24 mouse cellular contexts compared by ENCODE assay signal in genomic region chr7:89718264-89718663, GRCm38 (mm10).
DNase-seq lines count a peak whose midpoint lies in the region; ATAC-seq and TF ChIP-seq lines count a peak whose summit lies in the region.
"Had no signal": no experiment of that assay in that cellular context is flagged by ENCODE, and none has a peak within 500 bp of the region (broad histone marks: within the 10 kb centered on the region; RNA-seq: fewer than 3 reads in every experiment).

No protein-coding gene starts in this region.

- no peak overlapping the region for H3K9ac ChIP-seq in kidney, embryonic 14.5 days (ENCODE audit: low read depth, low read length)
- H3K9ac ChIP-seq in kidney, embryonic 16.5 days (replicated peaks; ENCODE audit: low read length), result no peak overlapping the region
- no peak overlapping the region for H3K9ac ChIP-seq in liver, postnatal 0 days (replicated peaks)
- H3K9ac ChIP-seq: embryonic facial prominence, embryonic 12.5 days; forebrain, embryonic 13.5 days; forebrain, embryonic 15.5 days had no signal

- H3K4me3 ChIP-seq in gastrocnemius, adult 2 months, result no peak overlapping the region
- H3K4me3 ChIP-seq in kidney, embryonic 14.5 days (ENCODE audit: low read length), result no peak overlapping the region
- H3K4me3 ChIP-seq in kidney, embryonic 16.5 days (ENCODE audit: low read length), result no peak overlapping the region
- no peak overlapping the region for H3K4me3 ChIP-seq in kidney, adult 2 months (ENCODE audit: insufficient read depth, low read depth, low read length)
- H3K4me3 ChIP-seq in myocyte, result no peak overlapping the region
- H3K4me3 ChIP-seq in liver, postnatal 0 days (ENCODE audit: low read depth, low read length), result no peak overlapping the region
- H3K4me3 ChIP-seq: embryonic facial prominence, embryonic 10.5 days; embryonic facial prominence, embryonic 12.5 days; forebrain, embryonic 13.5 days; forebrain, embryonic 15.5 days had no signal

- 50% methylated on average over 2 of the region's 2 CpGs for WGBS in kidney, embryonic 14.5 days
- WGBS in kidney, embryonic 16.5 days, result 49% methylated on average over 2 of the region's 2 CpGs
- 74% methylated on average over 2 of the region's 2 CpGs for WGBS in kidney, adult 2 months
- 58% methylated on average over 2 of the region's 2 CpGs for WGBS in liver, postnatal 0 days (ENCODE audit: insufficient replicate concordance)

- no peaks in the 10 kb centered on the region for H3K79me2 ChIP-seq in myocyte (ENCODE audit: control insufficient read depth, insufficient read depth)

- no peak for DNase-seq in gastrocnemius, adult 2 months
- DNase-seq in gastrocnemius, postnatal 14 days, result no peak
- DNase-seq in kidney, postnatal 4 days, result no peak
- DNase-seq in kidney, adult 2 months, result no peak
- DNase-seq in liver, postnatal 0 days, result no peak
- DNase-seq: adrenal gland, adult 2 months; adrenal gland, postnatal 10 days; adrenal gland, postnatal 25 days; B cell, adult 2 months; cerebellum, adult 11-12 months; cerebellum, adult 2 months; cerebellum, adult 9-10 months; cerebellum, postnatal 10 days; cerebellum, postnatal 25 days had no signal

- no peaks in the 10 kb centered on the region for H3K9me3 ChIP-seq in kidney, embryonic 14.5 days (ENCODE audit: control insufficient read depth, low read length)
- no peaks in the 10 kb centered on the region for H3K9me3 ChIP-seq in kidney, embryonic 16.5 days (ENCODE audit: low read length)
- H3K9me3 ChIP-seq in liver, postnatal 0 days (ENCODE audit: low read length), result no peaks in the 10 kb centered on the region
- H3K9me3 ChIP-seq: embryonic facial prominence, embryonic 10.5 days; embryonic facial prominence, embryonic 12.5 days; forebrain, embryonic 13.5 days; forebrain, embryonic 15.5 days; G1E had no signal

- intact Hi-C loops in gastrocnemius, adult 2 months (cut with DNase I), result no loop called here
- intact Hi-C loops in gastrocnemius, postnatal 14 days (cut with DNase I; ENCODE audit: low total_unique reads), result no loop called here

- no peak for TF ChIP-seq EP300 in liver, postnatal 0 days (IDR thresholded peaks at IDR 0.05; ENCODE audit: low read depth)

- no peaks in the 10 kb centered on the region for H3K27me3 ChIP-seq in kidney, embryonic 14.5 days (ENCODE audit: control insufficient read depth, insufficient read depth, low read length)
- no peaks in the 10 kb centered on the region for H3K27me3 ChIP-seq in kidney, embryonic 16.5 days (ENCODE audit: insufficient read depth, low read length)
- H3K27me3 ChIP-seq in kidney, adult 2 months (replicated peaks; ENCODE audit: control insufficient read depth, insufficient read depth, low read length), result no peaks in the 10 kb centered on the region
- H3K27me3 ChIP-seq in myocyte (ENCODE audit: control insufficient read depth, insufficient read depth, insufficient read length), result no peaks in the 10 kb centered on the region
- no peaks in the 10 kb centered on the region for H3K27me3 ChIP-seq in liver, postnatal 0 days (ENCODE audit: insufficient read depth, low read length)
- H3K27me3 ChIP-seq: CH12.LX; embryonic facial prominence, embryonic 12.5 days; forebrain, embryonic 13.5 days; forebrain, embryonic 15.5 days had no signal

- H3K36me3 ChIP-seq in kidney, embryonic 14.5 days (ENCODE audit: control insufficient read depth, insufficient read depth, low read length), result no peaks in the 10 kb centered on the region
- no peaks in the 10 kb centered on the region for H3K36me3 ChIP-seq in kidney, embryonic 16.5 days (ENCODE audit: insufficient read depth, low read length)
- no peaks in the 10 kb centered on the region for H3K36me3 ChIP-seq in kidney, adult 2 months (ENCODE audit: control insufficient read depth, insufficient read depth, low read length)
- H3K36me3 ChIP-seq in myocyte (ENCODE audit: control insufficient read depth, insufficient read depth), result no peaks in the 10 kb centered on the region
- H3K36me3 ChIP-seq in liver, postnatal 0 days (replicated peaks; ENCODE audit: insufficient read depth, low read length), result no peaks in the 10 kb centered on the region
- H3K36me3 ChIP-seq: embryonic facial prominence, embryonic 10.5 days; embryonic facial prominence, embryonic 12.5 days; forebrain, embryonic 15.5 days; G1E had no signal

- no peak for TF ChIP-seq POLR2A in kidney, adult 2 months (IDR thresholded peaks at IDR 0.05; ENCODE audit: low read depth, low read length)
- no peak for TF ChIP-seq POLR2A in myocyte (IDR thresholded peaks at IDR 0.05; ENCODE audit: insufficient read length, low read depth)

- peak overlapping the region; percentile 24; the same call in 1 of the 2 replicates for H3K27ac ChIP-seq in gastrocnemius, adult 2 months
- no peak overlapping the region for H3K27ac ChIP-seq in kidney, embryonic 14.5 days (ENCODE audit: low read depth, low read length)
- peak overlapping the region; percentile 6; the same call in 1 of the 2 replicates for H3K27ac ChIP-seq in kidney, embryonic 16.5 days (ENCODE audit: low read length)
- H3K27ac ChIP-seq in kidney, adult 2 months (ENCODE audit: insufficient read depth, low read depth, low read length), result no peak overlapping the region
- H3K27ac ChIP-seq in liver, postnatal 0 days (ENCODE audit: low read depth), result no peak overlapping the region
- H3K27ac ChIP-seq: embryonic facial prominence, embryonic 10.5 days; embryonic facial prominence, embryonic 12.5 days; forebrain, embryonic 13.5 days; forebrain, embryonic 15.5 days had no signal

- H3K4me2 ChIP-seq in kidney, embryonic 14.5 days (replicated peaks; ENCODE audit: low read depth, low read length), result no peak overlapping the region
- no peak overlapping the region for H3K4me2 ChIP-seq in kidney, embryonic 16.5 days (replicated peaks; ENCODE audit: low read depth, low read length)
- peak overlapping the region; percentile 3 for H3K4me2 ChIP-seq in myocyte (ENCODE audit: low read depth)
- no peak overlapping the region for H3K4me2 ChIP-seq in liver, postnatal 0 days (ENCODE audit: low read depth, low read length)
- H3K4me2 ChIP-seq: embryonic facial prominence, embryonic 12.5 days; forebrain, embryonic 13.5 days; forebrain, embryonic 15.5 days had no signal

- no peak overlapping the region for H3ac ChIP-seq in myocyte (ENCODE audit: control insufficient read depth, insufficient read length)

- ATAC-seq in kidney, embryonic 14.5 days (ENCODE audit: low FRiP score, low TSS enrichment), result 0 out of 2 replicates have a peak, but pooled peaks have one; percentile 18
- peak; percentile 47; the same call in 1 of the 2 replicates for ATAC-seq in kidney, embryonic 16.5 days (ENCODE audit: low FRiP score, low TSS enrichment)
- ATAC-seq in liver, postnatal 0 days, result no peak
- ATAC-seq: CD4-positive, CD25-positive, alpha-beta regulatory T cell, adult 4 months; forebrain, embryonic 13.5 days; forebrain, embryonic 15.5 days had no signal

- H3K4me1 ChIP-seq in kidney, embryonic 14.5 days (ENCODE audit: control insufficient read depth, insufficient read depth, low read length), result no peaks in the 10 kb centered on the region
- peaks cover 5% of the 10 kb centered on the region for H3K4me1 ChIP-seq in kidney, embryonic 16.5 days (ENCODE audit: insufficient read depth, low read length)
- peaks cover 5% of the 10 kb centered on the region; the same call in 1 of the 2 replicates for H3K4me1 ChIP-seq in kidney, adult 2 months (ENCODE audit: control insufficient read depth, insufficient read depth, low read length)
- H3K4me1 ChIP-seq in liver, postnatal 0 days (ENCODE audit: insufficient read depth), result no peaks in the 10 kb centered on the region
- H3K4me1 ChIP-seq: forebrain, embryonic 13.5 days; forebrain, embryonic 15.5 days had no signal

- no peak for TF ChIP-seq CTCF in gastrocnemius, adult 2 months (IDR thresholded peaks at IDR 0.05)
- TF ChIP-seq CTCF in kidney, adult 2 months (conservative IDR thresholded peaks at IDR 0.05; ENCODE audit: insufficient read depth, insufficient read length, low read depth, low read length), result no peak
- TF ChIP-seq CTCF in liver, postnatal 0 days (IDR thresholded peaks at IDR 0.05; ENCODE audit: low read depth), result no peak

TF ChIP-seq in myocyte, 11 proteins besides CTCF, POLR2A, EP300 and RAD21:
- TF ChIP-seq MYOG (IDR thresholded peaks at IDR 0.05; ENCODE audit: control insufficient read depth in 1 of 3, insufficient read depth in 1 of 3, insufficient read length in 2 of 3, low read depth in 2 of 3) (peak in 2 of 3 experiments; percentile 34 to 50), MAX (IDR thresholded peaks at IDR 0.05; ENCODE audit: low read depth) (no peak), TCF12 (IDR thresholded peaks at IDR 0.05; ENCODE audit: insufficient read depth, poor library complexity, severe bottlenecking) (peak; percentile 38), SRF (IDR thresholded peaks at IDR 0.05; ENCODE audit: control insufficient read depth, insufficient read length, low read depth) (no peak), MYOD1 (IDR thresholded peaks at IDR 0.05; ENCODE audit: control insufficient read depth in 1 of 3, insufficient read length in 2 of 3, low read depth in 2 of 3) (peak in 2 of 3 experiments; percentile 51 to 53), TCF3 (IDR thresholded peaks at IDR 0.05; ENCODE audit: insufficient read length, low read depth) (no peak), CEBPB (IDR thresholded peaks at IDR 0.05; ENCODE audit: insufficient read depth, poor library complexity, severe bottlenecking) (no peak), POLR2AphosphoS2 (IDR thresholded peaks at IDR 0.05; ENCODE audit: insufficient read length, low read depth) (no peak), USF1 (IDR thresholded peaks at IDR 0.05; ENCODE audit: low read depth) (no peak)

Comparison
In these comparisons a context has a peak if more than half of its experiments do, and no peak if none do; other contexts are left out.
1. H3K27ac ChIP-seq: peak in gastrocnemius, adult 2 months (single experiment) and kidney, embryonic 16.5 days (single experiment); none in kidney, embryonic 14.5 days (single experiment), kidney, adult 2 months (single experiment) and liver, postnatal 0 days (single experiment).